Mouse (Mus musculus) CH12F3 (cell line): ENCODE data around the gene Il25.

Experiments used
- in situ Hi-C: fragments of 300-500 bp; cut with MboI; formaldehyde crosslinking; loops from 2 replicates; pipeline ENCODE4 v1.14.3; 2020; ENCODE audit warnings: low sequenced_read_pairs

Il25 gene

GRCm38 (mm10) chr14:54932645-54933150 is at the start of gene Il25:
Il25 (plus strand) TSS chr14:54932695.
- in situ Hi-C loops: no loop called here

- in situ Hi-C loops: no loop called here
Measured at GRCm38 (mm10) chr14:54883154-54884021, 49.1 kb upstream of the Il25 start, which contains the start of the genes Bcl2l2 and Gm20521. Bcl2l2 (plus strand) TSS chr14:54883377. Gm20521 (plus strand) TSS chr14:54883441.

DNA sequence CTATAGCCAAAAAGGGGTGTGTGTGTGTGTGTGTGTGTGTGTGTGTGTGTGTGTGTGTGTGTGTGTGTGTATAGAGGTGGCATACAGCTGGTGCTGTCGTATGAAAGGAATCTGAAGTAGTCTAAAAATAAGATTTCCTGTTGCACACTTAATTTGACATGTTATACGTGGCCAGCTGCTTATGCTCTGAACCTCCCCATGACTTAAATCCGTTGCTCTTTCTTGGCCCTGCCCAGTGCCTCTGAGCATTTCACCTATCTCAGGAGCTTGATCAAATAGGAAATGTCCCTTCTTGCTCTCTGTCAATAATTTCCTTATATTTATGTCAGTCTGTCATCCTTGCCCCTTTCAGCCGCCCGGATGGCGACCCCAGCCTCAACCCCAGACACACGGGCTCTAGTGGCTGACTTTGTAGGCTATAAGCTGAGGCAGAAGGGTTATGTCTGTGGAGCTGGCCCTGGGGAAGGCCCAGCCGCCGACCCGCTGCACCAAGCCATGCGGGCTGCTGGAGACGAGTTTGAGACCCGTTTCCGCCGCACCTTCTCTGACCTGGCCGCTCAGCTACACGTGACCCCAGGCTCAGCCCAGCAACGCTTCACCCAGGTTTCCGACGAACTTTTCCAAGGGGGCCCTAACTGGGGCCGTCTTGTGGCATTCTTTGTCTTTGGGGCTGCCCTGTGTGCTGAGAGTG is 48.3 kb upstream of the Il25 start:
- in situ Hi-C loops: no loop called here

DNA sequence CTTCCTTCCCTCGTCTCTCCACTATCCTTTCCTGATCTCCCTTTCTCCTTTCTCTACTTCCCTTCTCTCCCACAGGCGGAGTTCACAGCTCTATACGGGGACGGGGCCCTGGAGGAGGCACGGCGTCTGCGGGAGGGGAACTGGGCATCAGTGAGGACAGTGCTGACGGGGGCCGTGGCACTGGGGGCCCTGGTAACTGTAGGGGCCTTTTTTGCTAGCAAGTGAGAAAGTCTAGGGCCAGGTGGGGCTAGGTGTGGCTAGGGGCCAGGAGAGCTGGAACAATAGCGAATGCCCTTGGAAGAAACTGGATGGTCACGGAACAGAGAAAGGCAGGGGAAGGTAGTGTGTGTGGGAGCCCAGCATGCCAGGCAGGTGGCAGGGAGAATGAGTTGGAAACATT is 47.2 kb upstream of the Il25 start:
- in situ Hi-C loops: no loop called here

DNA sequence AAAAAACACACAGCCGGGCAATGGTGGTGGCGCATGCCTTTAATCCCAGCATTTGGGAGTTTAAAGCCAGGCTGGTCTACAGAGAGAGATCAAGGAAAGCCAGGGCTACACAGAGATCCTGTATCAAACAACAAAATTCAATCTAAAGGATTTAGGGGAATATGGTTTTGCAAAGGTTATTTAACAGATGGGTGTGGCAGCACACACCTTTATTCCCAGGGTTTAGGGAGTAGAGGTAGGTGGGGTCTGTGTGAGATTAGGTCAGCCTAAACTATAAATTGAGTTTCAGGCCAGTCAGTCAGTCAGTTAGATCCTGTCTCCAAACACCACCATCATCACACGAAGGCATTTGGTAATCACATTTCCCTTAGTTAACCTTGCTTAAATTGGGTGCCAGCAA is 40.3 kb upstream of the Il25 start, which contains the start of gene Pabpn1:
Gene Pabpn1, plus strand, starts transcription at position 301 of the 400 bp plus-strand sequence.
- in situ Hi-C loops: no loop called here

DNA sequence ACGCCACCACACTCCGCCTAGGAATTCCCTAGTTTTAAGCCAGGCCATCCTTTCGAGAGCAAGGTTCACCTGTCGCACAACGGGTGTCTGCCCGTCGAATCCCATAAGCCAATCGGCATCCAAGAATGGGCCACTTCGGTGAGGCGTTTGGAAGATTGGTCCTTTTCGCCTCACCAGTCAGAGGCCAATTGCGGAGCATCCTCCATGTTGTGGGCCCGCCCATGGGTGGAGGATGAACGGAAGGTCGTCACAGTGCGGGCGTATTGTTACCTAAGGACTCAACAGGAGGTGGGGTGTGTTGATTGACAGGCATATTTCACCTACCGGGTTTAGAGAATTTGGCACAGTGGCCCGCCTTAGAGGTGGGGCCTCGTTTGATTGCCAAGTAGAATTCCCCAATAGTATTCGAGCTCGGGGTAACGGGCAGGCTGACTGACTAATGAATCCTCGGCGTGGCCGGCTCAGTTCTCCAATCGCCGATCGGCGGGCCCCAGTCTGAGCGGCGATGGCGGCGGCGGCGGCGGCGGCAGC is 38.8 kb upstream of the Il25 start:
- in situ Hi-C loops: no loop called here

- in situ Hi-C loops: no loop called here
Measured at GRCm38 (mm10) chr14:54894296-54895151, 38.0 kb upstream of the Il25 start.

DNA sequence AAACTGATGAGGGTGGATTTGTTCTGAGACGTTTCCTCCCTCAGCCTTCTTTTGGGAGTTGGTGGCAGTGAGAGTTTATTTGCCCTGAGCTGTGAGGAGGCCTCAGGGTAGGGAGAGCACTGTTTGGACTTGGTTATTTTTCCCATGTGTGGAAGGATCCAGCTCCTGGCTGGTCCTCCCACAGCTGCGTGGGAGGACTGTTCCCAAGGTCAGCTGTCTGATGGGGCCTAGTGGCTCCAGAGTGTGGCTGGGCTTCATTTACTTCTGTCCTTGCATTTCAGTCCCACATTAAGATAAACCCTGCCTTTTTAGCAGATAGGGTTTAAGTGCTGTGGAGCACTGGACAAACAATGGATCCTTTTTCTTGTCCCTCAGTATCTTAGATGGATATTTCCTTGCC is 35.0 kb upstream of the Il25 start:
- in situ Hi-C loops: no loop called here

GRCm38 (mm10) chr14:54900383-54900782 is 32.1 kb upstream of the Il25 start:
- in situ Hi-C loops: loop anchor here (5.0 kb wide), 1 partner anchor 42 kb away; no protein-coding TSS in a partner anchor

DNA sequence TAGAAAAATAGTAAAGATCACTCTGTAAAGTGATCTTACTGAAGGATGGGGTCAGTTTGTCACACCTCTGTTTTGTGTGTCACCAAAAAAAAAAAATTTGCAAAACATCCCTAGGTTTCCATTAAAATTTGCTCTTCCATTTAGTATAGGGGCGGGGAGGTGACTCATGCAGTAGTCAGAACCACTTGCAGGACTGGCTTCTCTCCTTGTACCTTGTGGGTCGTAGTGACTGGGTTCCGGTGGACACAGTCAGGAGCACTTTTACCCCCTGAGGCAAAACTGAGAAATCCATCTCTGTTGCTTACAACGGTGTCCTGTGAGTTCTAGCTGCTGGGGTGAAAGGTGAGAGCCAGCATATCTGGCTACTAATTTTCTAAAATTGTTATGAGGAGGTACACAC is 28.9 kb upstream of the Il25 start:
- in situ Hi-C loops: loop anchor here (5.0 kb wide), 1 partner anchor 39 kb away; no protein-coding TSS in a partner anchor

GRCm38 (mm10) chr14:54908682-54909081 is 23.8 kb upstream of the Il25 start:
- in situ Hi-C loops: no loop called here

DNA sequence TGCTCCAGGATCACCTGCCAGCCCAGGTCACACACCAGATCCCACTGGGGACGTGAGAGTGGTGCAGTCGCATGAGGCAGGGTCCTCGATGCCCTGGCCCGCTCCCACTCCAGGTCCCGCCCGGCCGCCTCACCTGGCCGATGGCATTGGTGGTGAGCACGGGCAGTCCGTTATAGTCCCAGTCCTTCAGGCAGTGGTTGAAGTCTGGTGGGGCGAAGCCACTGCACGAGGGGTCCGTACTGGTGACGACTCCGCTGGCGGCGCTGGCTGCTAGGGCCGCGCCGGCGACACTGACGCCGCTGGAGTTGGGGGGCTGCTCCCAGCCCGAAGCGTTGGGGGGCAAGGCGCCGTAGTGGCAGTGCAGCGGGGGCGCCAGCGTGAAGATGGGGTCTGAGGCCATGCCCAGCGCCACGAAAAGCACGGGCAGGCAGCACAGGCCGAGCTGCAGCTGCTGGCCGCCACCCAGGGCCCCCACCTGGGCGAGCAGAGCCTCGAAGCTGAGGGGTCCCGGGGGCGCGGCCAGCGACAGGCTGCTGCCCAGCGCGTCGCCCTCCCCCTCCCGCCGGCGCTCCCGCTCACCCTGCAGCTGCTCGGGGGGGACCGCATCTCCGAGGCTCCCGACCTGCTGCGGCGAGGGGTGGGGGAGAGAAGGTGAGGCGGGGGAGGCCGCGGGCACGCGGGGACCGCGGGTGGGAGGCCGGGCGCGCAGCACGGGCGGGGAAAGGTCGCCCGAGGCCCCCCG is 20.2 kb upstream of the Il25 start:
- in situ Hi-C loops: no loop called here

GRCm38 (mm10) chr14:54912886-54913285 is 19.6 kb upstream of the Il25 start, which contains the start of gene Slc22a17:
Slc22a17 (minus strand) TSS chr14:54913132.
- in situ Hi-C loops: no loop called here

DNA sequence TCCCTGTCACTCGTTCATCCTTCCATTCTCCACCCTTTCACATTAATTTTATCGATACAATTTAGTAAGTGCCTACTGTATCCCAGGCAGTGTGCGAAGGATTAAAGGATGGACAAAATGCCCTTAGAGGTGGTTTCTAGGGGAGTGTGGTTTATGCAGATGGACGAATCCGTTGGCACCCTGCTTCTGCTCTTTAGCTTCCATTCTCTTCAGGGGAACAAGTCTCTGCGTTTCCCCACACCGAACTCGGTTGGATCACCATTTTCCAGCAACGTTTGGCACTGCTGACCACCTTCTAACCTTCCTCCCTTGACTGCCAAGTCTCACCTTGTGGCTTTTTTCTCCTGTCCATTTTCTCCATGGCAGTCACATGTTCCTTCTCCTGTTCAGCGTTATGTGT is 19.2 kb upstream of the Il25 start:
- in situ Hi-C loops: no loop called here

- in situ Hi-C loops: no loop called here
Measured at GRCm38 (mm10) chr14:54920076-54920685, 12.3 kb upstream of the Il25 start.

- in situ Hi-C loops: no loop called here
Measured at GRCm38 (mm10) chr14:54924641-54925348, 7.7 kb upstream of the Il25 start.

DNA sequence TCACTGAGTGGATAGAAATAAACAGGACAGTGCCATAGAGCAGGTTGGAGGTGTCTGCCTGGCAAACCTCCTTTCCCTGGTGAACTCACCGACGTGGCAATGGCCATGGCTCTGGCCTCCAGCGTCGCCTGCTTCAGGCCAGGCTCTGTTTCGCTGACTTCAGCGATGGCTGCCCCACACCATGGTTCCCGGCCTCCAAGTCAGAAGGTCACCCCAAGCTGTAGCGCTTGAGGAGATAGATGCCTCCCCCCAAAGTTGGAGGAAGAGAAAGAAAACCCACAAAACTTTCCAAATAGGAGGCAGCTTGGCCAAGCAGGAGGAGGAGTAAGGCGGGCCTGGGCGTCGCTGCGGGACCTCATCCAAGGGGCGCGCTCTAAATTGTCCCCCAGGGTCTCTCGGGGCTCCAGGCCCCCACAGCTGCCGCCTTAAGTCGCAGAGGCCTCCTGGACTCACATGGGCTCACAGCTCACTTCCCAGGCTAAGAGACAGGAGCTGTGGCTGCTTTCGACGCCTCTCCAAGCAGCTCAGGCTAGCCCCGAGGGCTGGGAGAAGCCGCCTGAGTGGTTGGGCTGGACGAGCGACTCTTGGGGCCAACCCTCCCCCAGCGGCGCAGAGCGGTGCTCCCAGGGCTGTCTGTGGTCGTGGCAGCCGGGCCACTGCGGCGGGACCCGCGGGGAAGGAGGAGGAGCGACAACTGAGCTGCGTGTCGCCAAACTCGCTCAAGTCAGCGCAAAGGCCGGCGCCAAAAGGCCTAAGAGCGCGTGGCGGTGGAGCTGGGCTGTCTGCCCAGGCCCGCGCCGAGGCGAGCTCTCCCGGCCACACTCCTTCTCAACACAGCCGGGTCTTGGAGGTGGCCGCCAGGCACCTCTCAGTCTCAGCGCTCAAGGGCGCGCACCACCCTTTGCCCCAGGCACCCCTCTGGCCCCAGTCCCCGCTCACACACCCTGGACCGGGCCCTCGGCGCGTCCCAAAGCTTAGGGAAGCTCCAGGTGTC is 6.8 kb upstream of the Il25 start, which contains the start of gene Efs:
Gene Efs, minus strand, starts transcription at position 778 of the 994 bp plus-strand sequence.
- in situ Hi-C loops: no loop called here
